Mouse (Mus musculus) erythroblast, embryonic 14.5 days (primary cell): ENCODE measurements around the gene Traf3ip1.
"Not testable (repeated sequence)": the region's sequence is repeated elsewhere in the genome, so short reads cannot be mapped to it uniquely, and the experiment has no call there.

Experiments
- GATA1 ChIP-seq: IDR thresholded peaks from 2 replicates; pipeline ENCODE4 v1.6.1; 2012; ENCODE audit warnings: low read length, inconsistent platforms, mixed read lengths
- TAL1 ChIP-seq: IDR thresholded peaks from 3 replicates; pipeline ENCODE4 v1.6.1; 2012; ENCODE audit warnings: low read length, inconsistent platforms, mixed read lengths

- TF ChIP-seq GATA1, TAL1: not testable (repeated sequence)
These were observed 16.3 kb upstream of the Traf3ip1 start for GRCm38 (mm10) chr1:91478145-91478544.
